Mouse (Mus musculus): Measurements from ENCODE around the gene 2610008E11Rik.

GRCm38 (mm10) chr10:79097161-79097754 is at the start of gene 2610008E11Rik:
- TF ChIP-seq CTCF (IDR thresholded peaks at IDR 0.05; ENCODE audit: low read depth): no peak
- TF ChIP-seq EP300 (IDR thresholded peaks at IDR 0.05; ENCODE audit: low read depth): no peak
